ENCODE assay signal across 19 mouse cellular contexts in genomic region chr12:44481415-44481814, GRCm38 (mm10).
A peak's percentile ranks its signal among the peaks of the same experiment; 100 is the strongest.
DNase-seq lines count a peak whose midpoint lies in the region; ATAC-seq lines count a peak whose summit lies in the region.
"Had no signal": no experiment of that assay in that cellular context is flagged by ENCODE, and none has a peak within 500 bp of the region (broad histone marks: within the 10 kb centered on the region; RNA-seq: fewer than 3 reads in every experiment).

No protein-coding gene starts in this region.

- ATAC-seq in forebrain, embryonic 12.5 days (ENCODE audit: low FRiP score) = peak; percentile 74
- ATAC-seq in kidney, embryonic 15.5 days (replicated peaks; ENCODE audit: low FRiP score) = 0 out of 2 replicates have a peak, but pooled peaks have one; percentile 33
- peak; percentile 23; the same call in 1 of the 2 replicates for ATAC-seq in neural tube, embryonic 13.5 days (ENCODE audit: low read depth)
- ATAC-seq in neural tube, embryonic 15.5 days (ENCODE audit: low FRiP score) = no peak
- ATAC-seq: hindbrain, postnatal 0 days had no signal

- WGBS in forebrain, embryonic 12.5 days = 33% methylated on average over 3 of the region's 3 CpGs
- WGBS in forebrain, embryonic 10.5 days = 49% methylated on average over 3 of the region's 3 CpGs
- 24% methylated on average over 3 of the region's 3 CpGs for whole genome bisulfite sequencing in kidney, embryonic 15.5 days
- WGBS in neural tube, embryonic 13.5 days = 18% methylated on average over 3 of the region's 3 CpGs
- WGBS in neural tube, embryonic 15.5 days = 22% methylated on average over 3 of the region's 3 CpGs

- DNase-seq in forebrain, embryonic 10.5 days (ENCODE audit: extremely low spot score, low spot score) = no peak
- DNase-seq in kidney, postnatal 25 days = no peak
- peak; percentile 34 for DNase-seq in retina, embryonic 14.5 days (ENCODE audit: low spot score)
- DNase-seq in cerebellum, postnatal 36 days = no peak
- DNase-seq: adrenal gland, postnatal 10 days; cerebellum, adult 11-12 months; cerebellum, adult 9-10 months; cerebellum, postnatal 25 days; gastrocnemius, postnatal 10 days; heart, adult 2 months; heart, postnatal 14 days had no signal

- H3K4me3 ChIP-seq in forebrain, embryonic 12.5 days (replicated peaks) = no peak overlapping the region
- H3K4me3 ChIP-seq in forebrain, embryonic 10.5 days = no peak overlapping the region
- H3K4me3 ChIP-seq in kidney, embryonic 15.5 days (replicated peaks) = no peak overlapping the region
- H3K4me3 ChIP-seq in neural tube, embryonic 13.5 days = no peak overlapping the region
- H3K4me3 ChIP-seq in neural tube, embryonic 15.5 days (replicated peaks) = no peak overlapping the region
- H3K4me3 ChIP-seq: embryonic facial prominence, embryonic 13.5 days; heart, adult 2 months; heart, embryonic 15.5 days had no signal

- H3K9me3 ChIP-seq in forebrain, embryonic 12.5 days = no peaks in the 10 kb centered on the region
- H3K9me3 ChIP-seq in forebrain, embryonic 10.5 days = peaks cover 3% of the 10 kb centered on the region; the same call in 1 of the 2 replicates
- H3K9me3 ChIP-seq in kidney, embryonic 15.5 days (replicated peaks) = no peaks in the 10 kb centered on the region
- H3K9me3 ChIP-seq in neural tube, embryonic 13.5 days = peaks cover 3% of the 10 kb centered on the region; the same call in 1 of the 2 replicates
- H3K9me3 ChIP-seq in neural tube, embryonic 15.5 days (replicated peaks) = no peaks in the 10 kb centered on the region
- H3K9me3 ChIP-seq: embryonic facial prominence, embryonic 13.5 days; heart, embryonic 15.5 days had no signal

- no peaks in the 10 kb centered on the region for H3K36me3 ChIP-seq in forebrain, embryonic 12.5 days (replicated peaks)
- H3K36me3 ChIP-seq in forebrain, embryonic 10.5 days (replicated peaks) = no peaks in the 10 kb centered on the region
- no peaks in the 10 kb centered on the region for H3K36me3 ChIP-seq in kidney, embryonic 15.5 days
- H3K36me3 ChIP-seq in neural tube, embryonic 13.5 days = no peaks in the 10 kb centered on the region; the same call in 1 of the 2 replicates
- no peaks in the 10 kb centered on the region for H3K36me3 ChIP-seq in neural tube, embryonic 15.5 days
- H3K36me3 ChIP-seq: embryonic facial prominence, embryonic 13.5 days; heart, embryonic 15.5 days had no signal

- peaks cover 17% of the 10 kb centered on the region for H3K4me1 ChIP-seq in forebrain, embryonic 12.5 days
- H3K4me1 ChIP-seq in forebrain, embryonic 10.5 days = peaks cover 16% of the 10 kb centered on the region
- no peaks in the 10 kb centered on the region; the same call in 1 of the 2 replicates for H3K4me1 ChIP-seq in kidney, embryonic 15.5 days
- peaks cover 22% of the 10 kb centered on the region for H3K4me1 ChIP-seq in neural tube, embryonic 13.5 days (replicated peaks)
- H3K4me1 ChIP-seq in neural tube, embryonic 15.5 days = peaks cover 14% of the 10 kb centered on the region
- H3K4me1 ChIP-seq: embryonic facial prominence, embryonic 13.5 days; heart, embryonic 15.5 days had no signal

- no peak overlapping the region for H3K27ac ChIP-seq in forebrain, embryonic 12.5 days
- no peak overlapping the region for H3K27ac ChIP-seq in forebrain, embryonic 10.5 days
- no peak overlapping the region for H3K27ac ChIP-seq in kidney, embryonic 15.5 days
- H3K27ac ChIP-seq in neural tube, embryonic 13.5 days (replicated peaks) = no peak overlapping the region
- H3K27ac ChIP-seq in neural tube, embryonic 15.5 days (replicated peaks) = no peak overlapping the region
- H3K27ac ChIP-seq: embryonic facial prominence, embryonic 13.5 days; heart, adult 2 months; heart, embryonic 15.5 days had no signal

- H3K9ac ChIP-seq in forebrain, embryonic 12.5 days = no peak overlapping the region
- no peak overlapping the region for H3K9ac ChIP-seq in kidney, embryonic 15.5 days
- H3K9ac ChIP-seq in neural tube, embryonic 13.5 days = no peak overlapping the region
- no peak overlapping the region for H3K9ac ChIP-seq in neural tube, embryonic 15.5 days (replicated peaks)
- H3K9ac ChIP-seq: embryonic facial prominence, embryonic 13.5 days; heart, embryonic 15.5 days had no signal

- H3K27me3 ChIP-seq in forebrain, embryonic 12.5 days = no peaks in the 10 kb centered on the region
- 0 out of 2 replicates have a peak, but pooled peaks cover 4% of the 10 kb centered on the region for H3K27me3 ChIP-seq in forebrain, embryonic 10.5 days (ENCODE audit: poor library complexity, severe bottlenecking)
- H3K27me3 ChIP-seq in kidney, embryonic 15.5 days = no peaks in the 10 kb centered on the region
- no peaks in the 10 kb centered on the region for H3K27me3 ChIP-seq in neural tube, embryonic 13.5 days
- H3K27me3 ChIP-seq in neural tube, embryonic 15.5 days (replicated peaks) = no peaks in the 10 kb centered on the region
- H3K27me3 ChIP-seq: embryonic facial prominence, embryonic 13.5 days; heart, embryonic 15.5 days had no signal

- H3K4me2 ChIP-seq in forebrain, embryonic 12.5 days = no peak overlapping the region
- no peak overlapping the region for H3K4me2 ChIP-seq in kidney, embryonic 15.5 days
- H3K4me2 ChIP-seq in neural tube, embryonic 13.5 days = no peak overlapping the region
- H3K4me2 ChIP-seq in neural tube, embryonic 15.5 days = no peak overlapping the region
- H3K4me2 ChIP-seq: embryonic facial prominence, embryonic 13.5 days; heart, embryonic 11.5 days; heart, embryonic 15.5 days had no signal
